Mouse (Mus musculus) right cerebral cortex, postnatal 36 days (tissue): ENCODE measurements around the gene Cyp4f13.
A peak's percentile ranks its signal among the peaks of the same experiment; 100 is the strongest.

Source experiments
- DNase-seq, 2 experiments: peaks; one replicate each; pipeline ENCODE4 v3.0.0; 2022; ENCODE audit warnings: low spot score in 2 of 2, mixed read lengths in 1 of 2

Gene Cyp4f13

DNA sequence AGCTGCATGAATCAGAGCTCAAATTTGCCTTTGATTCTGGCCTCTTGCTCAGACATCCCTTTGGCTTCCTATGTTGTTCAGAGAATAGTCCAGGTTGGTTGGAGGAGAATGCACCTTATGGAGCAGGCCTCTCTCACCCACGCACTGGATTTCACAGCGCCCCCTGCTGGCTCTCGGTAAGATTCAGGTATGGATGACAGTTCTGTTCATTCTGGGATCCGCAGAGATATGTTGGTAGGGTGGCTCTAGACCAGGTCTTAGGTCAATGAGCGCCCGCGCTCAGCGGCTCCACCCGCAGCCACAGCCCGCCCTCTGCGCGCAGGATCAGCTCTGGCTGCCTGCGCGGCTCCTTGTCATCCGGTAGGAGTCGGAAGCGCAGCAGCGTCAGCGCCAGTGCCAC is 42.0 kb downstream of the Cyp4f13 start:
- DNase-seq = no peak

DNA sequence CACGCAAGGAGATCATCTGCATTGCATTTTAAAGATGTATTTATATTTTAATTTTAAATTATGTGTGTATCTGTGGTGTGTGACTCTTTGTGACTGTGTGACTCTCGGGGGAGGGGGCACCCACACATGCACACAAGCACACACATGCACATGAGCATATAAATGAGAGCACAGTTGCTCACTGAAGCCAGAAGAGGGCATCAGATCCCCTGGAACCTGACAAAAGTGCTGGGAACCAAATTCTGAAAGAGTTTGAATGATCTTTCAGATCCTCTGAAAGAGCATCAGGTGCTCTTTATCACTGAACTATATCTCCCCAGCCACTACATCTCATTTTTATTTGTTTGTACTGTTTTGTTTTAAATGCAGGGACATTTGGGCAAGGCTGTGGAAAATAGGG is 42.8 kb downstream of the Cyp4f13 start:
- DNase-seq = no peak

DNA sequence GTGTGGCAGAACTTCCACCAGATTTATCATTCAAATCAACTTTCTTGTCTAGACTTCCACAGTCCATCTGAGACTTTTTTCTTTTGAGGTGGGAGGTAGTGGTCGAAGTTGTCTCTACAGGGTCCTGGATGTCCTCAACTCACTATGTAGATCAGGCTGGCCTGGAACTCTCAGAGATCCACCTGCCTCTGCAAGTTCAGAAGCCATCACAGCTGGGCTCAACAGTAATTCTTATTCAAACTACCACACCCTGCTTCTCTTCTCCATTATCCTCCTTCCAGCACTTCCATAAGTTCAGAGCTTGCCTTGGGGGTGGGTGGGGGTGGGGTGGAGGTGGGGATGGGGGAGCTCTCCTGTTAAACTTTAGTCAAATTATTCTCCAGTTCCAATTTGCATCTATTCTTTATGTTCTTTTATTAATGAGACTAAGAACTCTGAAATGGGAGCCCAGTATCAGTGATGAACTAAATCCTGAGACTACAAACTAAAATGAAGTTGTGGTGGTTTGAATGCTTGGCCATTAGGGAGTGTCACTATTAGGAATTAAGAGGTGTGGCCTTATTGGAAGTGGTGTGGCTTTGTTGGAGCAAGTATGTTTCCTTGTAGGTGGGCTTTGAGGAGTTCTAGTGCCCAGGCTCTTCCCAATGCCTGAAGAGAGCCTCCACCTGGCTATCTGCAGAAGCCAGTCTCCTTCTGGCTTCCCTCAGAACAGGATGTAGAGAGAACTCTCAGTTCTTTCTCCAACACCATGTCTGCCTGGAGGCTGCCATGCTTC is 45.3 kb downstream of the Cyp4f13 start:
- DNase-seq = no peak

DNA sequence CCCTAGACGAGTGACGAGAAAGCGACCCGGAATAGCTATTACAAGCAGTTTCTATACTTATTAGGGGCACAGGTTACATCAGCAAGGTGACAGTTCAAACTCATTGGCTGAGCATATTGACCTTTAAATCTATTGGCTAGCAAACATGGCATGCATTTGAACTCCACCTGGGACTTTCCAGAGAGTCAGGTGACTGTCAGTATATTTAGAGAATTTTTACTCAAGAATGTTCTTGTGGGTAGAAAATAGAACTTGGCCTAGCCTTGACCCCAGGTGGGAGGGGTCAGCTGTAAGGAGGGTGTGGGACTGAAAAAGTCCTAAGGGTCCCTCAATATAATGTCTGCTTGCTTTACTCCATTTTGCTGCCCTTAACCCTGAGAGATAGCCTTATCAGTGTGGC is 51.8 kb downstream of the Cyp4f13 start:
- DNase-seq = no peak

DNA sequence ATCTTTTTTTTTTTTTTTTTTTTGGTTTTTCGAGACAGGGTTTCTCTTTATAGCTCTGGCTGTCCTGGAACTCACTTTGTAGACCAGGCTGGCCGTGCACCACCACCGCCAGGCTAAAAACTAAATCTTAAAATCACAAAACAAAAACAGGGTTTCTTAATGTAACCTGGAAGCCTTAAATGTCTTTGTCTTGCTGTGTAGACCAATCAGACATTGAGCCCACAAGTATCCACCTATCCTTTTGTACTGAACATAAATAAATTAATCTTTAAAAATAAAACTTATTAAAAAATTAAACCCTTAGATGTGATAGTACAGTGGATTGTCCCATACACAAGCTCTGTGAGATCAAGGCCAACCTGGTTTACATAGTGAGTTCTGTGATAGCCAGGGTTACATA is 53.3 kb downstream of the Cyp4f13 start:
- no peak for DNase-seq

DNA sequence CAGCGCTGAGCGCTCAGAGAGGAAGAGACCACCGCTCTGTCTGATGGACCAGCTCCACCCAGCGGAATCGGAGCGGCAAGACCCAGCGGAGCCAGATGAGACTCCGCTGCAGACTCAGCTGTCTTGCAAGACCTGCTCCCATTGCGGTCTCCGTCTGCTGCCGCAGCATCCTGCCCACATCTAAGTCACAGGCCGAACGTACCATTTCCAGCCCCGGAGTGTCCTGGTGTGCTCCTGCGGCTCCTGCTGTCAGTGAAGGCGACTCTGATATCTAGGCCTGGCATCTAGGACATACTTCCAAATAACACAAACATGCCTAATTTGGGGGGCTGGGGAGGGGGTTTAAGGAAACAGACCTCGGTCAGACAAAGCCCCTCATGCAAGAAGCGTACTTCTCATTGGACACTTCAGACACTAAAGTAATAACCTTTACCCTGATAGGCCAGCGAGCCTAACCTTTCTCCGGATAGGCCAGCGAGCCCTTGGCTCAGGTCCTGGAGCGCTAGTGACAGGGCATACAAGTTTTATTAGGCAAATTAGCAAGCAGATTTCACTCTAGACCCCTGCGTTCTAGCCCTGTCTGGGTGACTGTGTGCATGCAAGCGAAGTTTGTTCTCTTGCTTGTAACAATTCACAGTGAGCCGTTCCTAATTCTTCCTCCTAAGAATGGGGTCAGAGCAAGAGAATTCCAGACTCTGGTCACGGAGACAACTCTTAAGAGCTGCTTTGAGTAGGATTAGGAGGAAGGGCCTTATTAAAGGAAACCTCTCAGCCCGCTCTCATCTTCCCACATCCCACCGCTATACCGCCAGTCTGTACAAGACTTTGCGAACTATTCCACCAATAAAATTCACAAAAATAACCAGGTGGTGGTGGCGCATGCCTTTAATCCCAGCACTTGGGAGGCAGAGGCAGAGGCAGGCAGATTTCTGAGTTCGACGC is 55.7 kb downstream of the Cyp4f13 start, which contains the start of gene Zfp870:
Zfp870 (minus strand) TSS at position 404 of the 942 bp plus-strand sequence.
- DNase-seq = peak; percentile 75 to 86

DNA sequence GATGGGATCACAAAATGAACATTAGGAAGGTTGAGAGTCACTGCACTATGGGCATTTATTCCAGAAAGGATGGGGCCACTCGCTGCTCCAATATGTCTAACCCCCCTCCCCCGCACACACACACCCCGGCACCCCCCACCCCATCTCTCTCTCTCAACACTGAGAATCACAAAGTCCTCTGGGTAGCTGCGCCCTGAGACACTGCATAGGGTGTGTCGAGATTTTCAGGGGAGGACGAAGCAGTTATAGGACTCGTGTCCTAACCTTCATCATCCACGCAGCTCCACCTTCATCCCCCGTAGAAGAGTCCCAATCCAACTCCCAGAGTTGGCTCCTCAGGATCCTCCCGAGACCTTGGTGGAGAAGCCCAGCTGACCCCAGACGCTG is 56.4 kb downstream of the Cyp4f13 start:
- DNase-seq = no peak

DNA sequence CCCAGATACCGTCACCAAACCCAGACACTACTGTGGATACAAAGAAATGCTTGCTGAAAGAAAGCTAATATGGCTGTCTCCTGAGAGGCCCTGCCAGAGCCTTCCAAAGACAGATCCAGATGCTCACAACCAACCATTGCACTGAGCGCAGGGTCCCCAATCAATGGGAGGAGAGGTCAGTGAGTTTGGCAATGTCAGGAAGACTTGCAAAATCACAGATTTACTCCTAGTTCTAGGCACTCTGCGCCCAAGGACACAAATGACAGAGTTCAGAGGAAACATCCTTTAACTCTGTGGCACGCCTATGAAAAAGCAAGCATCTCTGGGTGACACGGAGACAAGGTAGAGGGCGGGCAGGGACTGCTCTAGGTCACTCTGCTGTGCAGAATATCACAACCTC is 57.6 kb downstream of the Cyp4f13 start:
- no peak for DNase-seq

DNA sequence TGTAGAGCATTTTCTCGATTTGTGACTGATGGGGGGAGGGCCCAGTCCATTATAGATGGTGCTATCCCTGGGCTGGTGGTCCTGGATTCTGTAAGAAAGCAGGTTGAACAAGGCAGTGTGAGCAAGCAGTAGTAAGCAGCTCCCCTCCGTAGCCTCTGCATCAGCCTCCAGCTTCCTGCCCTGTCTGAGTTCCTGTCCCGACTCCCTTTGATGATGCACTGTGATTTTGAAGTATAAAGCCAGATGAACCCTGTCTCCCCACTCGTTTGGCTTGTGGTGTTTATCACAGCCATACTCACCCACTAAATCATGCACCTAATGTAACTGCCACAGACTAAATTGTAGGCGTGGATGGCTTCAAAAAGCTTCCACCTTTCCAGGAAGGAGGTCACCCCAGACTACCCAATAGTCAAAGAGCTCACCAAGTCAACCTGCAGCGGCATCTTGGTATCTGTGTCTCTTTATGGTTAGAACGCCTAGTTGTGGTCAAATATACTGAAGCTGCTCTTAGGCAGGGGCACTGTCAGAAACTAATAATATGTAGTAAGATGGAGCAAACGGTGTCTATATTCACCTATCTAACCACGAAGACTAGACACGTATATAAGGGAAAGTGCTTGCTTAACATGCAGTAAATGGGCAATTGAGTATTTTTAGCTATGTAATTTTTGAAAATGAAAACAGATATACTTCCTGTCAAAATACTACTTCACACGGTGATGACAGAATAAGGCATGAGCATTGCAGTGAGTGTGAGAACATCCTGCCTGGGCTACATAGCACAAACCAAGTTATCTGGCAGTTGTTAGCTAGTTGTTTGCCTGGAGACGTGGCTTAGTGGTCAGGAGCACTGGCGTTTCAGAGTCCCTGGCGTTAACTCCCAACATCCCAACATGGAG is 66.6 kb downstream of the Cyp4f13 start:
- DNase-seq = no peak

DNA sequence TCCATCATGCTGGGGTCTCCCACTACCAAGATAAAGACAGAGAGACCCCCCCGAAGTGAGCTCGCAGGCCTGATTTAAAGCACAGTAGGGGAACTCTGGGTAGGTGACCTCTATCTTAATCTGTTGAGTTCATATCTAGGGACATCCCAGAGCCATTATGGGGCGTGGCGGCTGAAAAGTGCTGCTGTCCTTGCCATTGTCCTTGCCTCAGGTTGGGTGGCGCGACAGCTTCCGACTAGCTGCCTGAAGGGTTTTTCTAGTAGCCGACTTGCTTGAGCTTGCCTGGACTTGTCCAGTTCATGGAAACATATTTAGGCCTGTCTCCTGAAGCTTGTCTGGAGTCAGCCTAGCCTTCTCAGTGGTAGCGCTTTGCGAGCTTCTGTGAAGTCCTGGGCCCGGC is 68.4 kb downstream of the Cyp4f13 start:
- no peak for DNase-seq

DNA sequence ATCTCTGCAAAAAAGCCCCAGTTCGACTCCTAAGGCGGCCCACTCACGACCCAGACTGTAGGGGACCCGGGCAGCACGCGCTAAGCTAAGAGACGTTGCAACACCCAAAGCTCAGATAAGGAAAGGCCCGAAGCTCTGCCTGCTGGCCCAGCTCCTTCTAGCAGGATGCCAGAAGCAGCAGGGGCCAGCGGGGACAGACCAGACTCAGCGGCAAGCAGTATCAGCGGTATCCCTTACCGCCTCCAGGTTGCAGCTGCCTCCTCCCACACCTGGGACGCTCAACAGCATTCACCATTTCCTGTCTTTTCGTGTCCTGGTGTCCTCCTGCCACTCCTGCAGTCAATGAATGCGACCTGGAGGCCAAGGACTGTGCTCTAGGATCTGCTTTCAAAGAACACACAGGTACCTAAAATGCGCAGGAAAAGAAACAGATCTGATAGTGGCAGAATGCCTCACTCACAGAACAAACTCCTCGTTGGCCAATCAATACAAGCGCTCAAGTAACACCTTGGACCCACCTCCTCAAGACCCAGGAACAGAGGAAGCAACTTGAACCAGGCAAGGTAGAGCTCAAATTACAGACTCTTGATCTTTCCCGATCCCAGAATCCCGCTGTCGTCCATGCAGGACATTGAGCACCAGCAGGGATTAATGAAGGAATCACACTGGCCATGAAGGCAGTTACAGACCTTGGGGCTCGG is 69.6 kb downstream of the Cyp4f13 start:
- DNase-seq = no peak
